Mouse (Mus musculus) layer of hippocampus, adult 18-20 months (tissue): ENCODE data around the gene Sirt4. TPM values are rescaled to one million over a fixed set of nuclear protein-coding genes. Genes with fewer than 3 reads are reported as not detected.
A peak's percentile ranks its signal among the peaks of the same experiment; 100 is the strongest.
"Not testable (repeated sequence)": the region's sequence is repeated elsewhere in the genome, so short reads cannot be mapped to it uniquely, and the experiment has no call there.

Experiments
- DNase-seq, 2 experiments: peaks; one replicate each; pipeline ENCODE4 v3.0.0; 2022; ENCODE audit warnings: low spot score in 2 of 2
- total RNA-seq, 2 experiments: library from RNA; stranded (reverse); gene quantifications; 2 replicates each; pipeline ENCODE4 v1.2.3; 2021

Sirt4 gene
- total RNA-seq, 2 experiments from 2014 or later = 27.9 to 35.7 TPM

GRCm38 (mm10) chr5:115516081-115516907 lies 31.8 kb upstream of the Sirt4 start:
- DNase-seq = no peak

GRCm38 (mm10) chr5:115514896-115515587 lies 30.5 kb upstream of the Sirt4 start:
- peak in 1 of 2 experiments; percentile 49 for DNase-seq

- DNase-seq = no peak
Observed at GRCm38 (mm10) chr5:115514346-115514745, 29.8 kb upstream of the Sirt4 start.

- no peak for DNase-seq
Observed at GRCm38 (mm10) chr5:115513721-115514120, 29.2 kb upstream of the Sirt4 start.

DNA sequence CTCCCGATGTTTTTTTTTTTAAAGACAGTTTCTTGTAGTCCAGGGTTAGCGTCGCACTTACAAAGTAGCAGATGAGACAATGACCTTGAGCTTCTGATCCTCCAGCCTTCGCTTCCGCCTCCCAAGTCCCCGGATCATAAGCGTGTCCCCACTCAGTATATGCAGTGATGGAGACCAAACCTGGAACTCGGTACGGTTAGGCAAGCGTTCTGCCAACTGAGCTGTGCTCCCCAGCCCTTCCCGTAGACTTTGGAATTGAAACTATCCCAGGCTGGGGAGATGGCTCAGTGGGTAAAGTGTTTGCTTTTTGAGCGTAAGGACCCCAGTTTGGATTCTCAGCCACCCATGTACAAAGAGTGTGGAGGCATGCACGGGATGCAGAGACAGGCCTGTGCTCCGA lies 28.7 kb upstream of the Sirt4 start:
- no peak for DNase-seq

- DNase-seq = no peak
Observed at GRCm38 (mm10) chr5:115512375-115512774, 27.9 kb upstream of the Sirt4 start.

- peak in 1 of 2 experiments; percentile 20 for DNase-seq
Observed at GRCm38 (mm10) chr5:115509790-115510689, 25.5 kb upstream of the Sirt4 start.

GRCm38 (mm10) chr5:115509321-115509761 lies 24.8 kb upstream of the Sirt4 start:
- peak in 1 of 2 experiments; percentile 46 for DNase-seq

GRCm38 (mm10) chr5:115508859-115509147 lies 24.3 kb upstream of the Sirt4 start:
- DNase-seq = no peak

GRCm38 (mm10) chr5:115507981-115508858 lies 23.7 kb upstream of the Sirt4 start:
- no peak for DNase-seq

DNA sequence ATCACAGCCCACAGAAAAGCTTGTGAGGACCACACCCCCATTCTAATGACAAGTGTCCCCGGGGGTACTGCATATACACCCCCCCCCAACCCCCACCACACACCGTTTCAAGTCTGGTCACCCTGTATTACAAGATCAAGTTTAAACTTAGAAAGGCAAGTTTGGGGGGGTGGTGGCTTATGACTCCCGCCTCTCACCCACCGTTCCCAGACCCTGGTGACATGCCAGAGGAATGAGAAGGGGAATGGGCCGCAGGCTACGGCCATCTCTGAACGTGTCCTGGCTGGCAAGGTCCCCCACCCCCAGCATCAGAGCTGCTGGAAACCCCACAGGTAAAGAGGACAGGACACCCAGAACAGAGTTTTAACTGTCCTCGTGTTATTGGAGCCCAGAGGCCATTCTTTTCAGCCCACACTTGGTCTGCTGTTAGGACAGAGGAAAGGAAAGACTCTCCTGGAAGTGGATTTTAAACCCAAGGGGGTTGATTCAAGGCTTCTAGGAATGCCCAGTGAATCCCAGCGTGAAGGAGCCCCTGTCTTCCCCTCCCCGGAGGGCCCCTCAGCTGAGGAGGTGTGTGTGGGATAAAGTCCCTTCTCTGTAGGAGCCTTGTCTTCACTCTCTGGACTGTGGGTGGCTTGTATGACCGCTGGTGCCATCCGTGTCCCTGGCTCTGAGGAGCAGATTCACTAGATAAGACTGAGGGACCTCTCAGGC lies 22.9 kb upstream of the Sirt4 start:
- DNase-seq = no peak

GRCm38 (mm10) chr5:115506454-115507201 lies 22.1 kb upstream of the Sirt4 start, which contains the start of gene Pxn:
Gene Pxn (plus strand): TSS chr5:115506676.
- peak; percentile 83 to 90 for DNase-seq

- DNase-seq = not testable (repeated sequence)
Observed at GRCm38 (mm10) chr5:115505617-115506016, 21.1 kb upstream of the Sirt4 start.

DNA sequence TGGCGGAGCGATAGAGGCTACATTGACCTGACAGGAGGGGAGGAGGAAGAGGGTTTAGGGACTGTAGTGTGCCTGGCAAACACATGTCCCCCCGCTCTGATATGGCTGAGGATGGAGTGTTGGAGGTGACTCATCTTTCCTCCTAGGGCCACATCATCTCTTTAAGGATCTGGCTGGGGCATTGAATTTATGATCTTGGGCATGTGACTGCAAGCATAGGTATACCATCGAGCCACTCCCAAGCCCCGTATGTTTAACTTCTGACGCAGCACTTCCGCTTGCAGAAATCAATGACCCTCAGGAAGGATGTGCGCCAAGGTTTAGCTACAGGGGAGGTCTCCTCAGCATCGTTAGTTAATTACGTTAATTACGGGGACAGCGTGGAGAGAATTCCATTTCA lies 18.5 kb upstream of the Sirt4 start:
- DNase-seq = no peak

DNA sequence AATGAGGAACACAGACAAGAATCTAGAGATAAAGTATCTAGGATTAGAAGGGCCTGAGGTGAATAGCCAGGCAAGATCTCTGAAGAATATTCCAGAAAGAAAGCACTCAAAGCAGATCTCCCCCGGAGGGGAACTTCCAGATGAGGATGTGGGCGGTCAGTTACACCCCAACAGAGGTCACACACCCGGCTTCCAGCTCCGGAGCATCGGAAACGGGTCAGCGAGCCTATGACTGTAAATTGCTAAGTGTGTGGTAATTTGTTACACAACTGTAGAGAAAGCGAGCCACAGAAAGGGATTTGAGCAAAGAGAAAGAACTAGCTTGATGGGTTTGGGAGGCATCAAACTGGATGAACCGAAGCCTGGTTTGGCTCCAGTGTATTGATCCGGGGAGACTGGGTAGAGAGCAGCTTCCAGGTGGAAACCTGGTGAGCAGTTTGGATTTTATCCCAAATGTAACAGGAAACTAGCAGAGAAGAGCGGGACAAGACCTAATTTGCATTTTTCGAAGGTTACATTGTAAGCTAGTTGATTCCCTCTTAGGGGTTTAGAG lies 15.9 kb upstream of the Sirt4 start:
- no peak for DNase-seq

DNA sequence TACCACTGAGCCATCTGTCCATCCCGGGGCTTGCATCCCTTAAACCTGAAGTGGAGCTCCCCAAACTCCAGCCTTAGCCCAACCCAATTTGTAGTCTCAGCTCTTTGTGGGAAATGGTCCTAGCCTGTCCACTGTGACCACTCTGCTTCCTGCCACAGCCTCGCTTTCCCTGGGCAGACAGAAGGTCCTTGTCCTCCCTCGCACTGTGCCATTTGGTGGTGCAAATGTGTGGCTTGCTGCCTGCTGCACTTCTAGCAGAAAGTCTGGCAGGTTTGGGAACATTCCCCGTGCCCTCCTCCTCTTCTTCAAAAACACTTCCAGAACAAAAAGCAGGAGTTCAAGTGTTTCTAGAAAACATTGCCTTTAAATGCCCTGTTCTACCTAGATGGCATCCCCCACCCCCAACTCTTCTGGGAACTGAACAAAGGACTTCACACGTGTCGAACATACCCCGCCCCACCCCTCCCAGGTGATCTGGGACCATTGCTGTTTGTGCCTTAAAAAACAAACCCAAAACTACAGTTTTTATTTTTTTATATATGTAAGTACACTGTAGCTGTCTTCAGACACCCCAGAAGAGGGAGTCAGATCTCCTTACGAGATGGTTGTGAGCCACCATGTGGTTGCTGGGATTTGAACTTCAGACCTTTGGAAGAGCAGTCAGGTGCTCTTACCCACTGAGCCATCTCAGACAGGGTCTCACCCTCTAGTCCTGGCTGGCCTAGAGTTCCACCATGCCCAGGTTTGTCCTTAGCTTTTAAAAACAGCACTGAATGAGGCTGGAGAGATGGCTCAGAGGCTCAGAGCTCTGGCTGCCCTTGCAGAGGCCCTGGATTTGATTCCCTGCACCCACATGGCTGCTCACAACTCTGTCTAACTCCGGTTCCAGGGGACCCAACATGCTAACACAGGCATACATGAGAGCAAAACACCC lies 14.0 kb upstream of the Sirt4 start:
- DNase-seq = no peak

DNA sequence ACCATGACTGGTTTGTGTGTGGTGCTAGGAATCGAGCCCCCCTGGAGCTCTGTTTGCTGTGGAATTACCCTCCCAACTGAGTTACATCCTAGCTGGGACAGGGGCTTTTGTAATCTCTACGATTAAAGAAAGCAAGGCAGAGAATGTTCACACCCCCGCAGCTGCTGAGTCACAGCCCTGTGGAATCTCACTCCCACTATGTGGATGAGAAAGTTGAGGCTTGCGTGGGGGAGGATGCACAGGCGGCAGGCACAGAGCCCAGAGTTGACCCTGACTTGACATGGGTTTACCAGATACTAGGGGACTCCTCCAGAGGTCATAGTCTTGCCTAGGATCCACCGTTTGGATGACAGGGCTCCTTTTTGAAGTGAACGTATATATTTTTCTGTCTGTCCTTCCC lies 12.5 kb upstream of the Sirt4 start:
- no peak for DNase-seq

DNA sequence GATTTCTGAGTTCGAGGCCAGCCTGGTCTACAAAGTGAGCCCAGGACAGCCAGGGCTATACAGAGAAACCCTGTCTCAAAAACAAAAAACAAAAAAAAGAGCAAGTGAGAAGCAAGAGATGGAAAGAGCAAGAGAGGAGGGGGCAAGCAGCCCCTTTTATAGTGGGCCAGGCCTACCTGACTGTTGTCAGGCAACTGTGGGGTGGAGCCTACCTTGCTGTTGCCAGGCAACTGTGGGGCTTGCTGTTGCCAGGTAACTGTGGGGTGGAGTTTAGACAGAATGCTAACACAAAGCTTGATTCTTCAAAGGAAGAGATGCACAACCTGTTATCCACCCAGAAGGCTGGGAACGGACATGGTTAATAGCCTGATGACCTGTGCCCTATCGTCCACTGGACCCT lies 11.1 kb upstream of the Sirt4 start:
- not testable (repeated sequence) for DNase-seq
